Mouse (Mus musculus) forebrain, embryonic 16.5 days (tissue): Measurements from ENCODE around the gene Jam3. TPM values are rescaled to one million over a fixed set of nuclear protein-coding genes. Genes with fewer than 3 reads are reported as not detected.

ENCODE experiments used
- ATAC-seq: fragments of 200-750 bp; cut with Nextera tagmentation; 2 replicates; pipeline ENCODE4 v1.8.0; 2017; ENCODE audit warnings: mild to moderate bottlenecking, moderate library complexity
- H3K27ac ChIP-seq: fragments of 300-500 bp; sonication (generic); 2 replicates; pipeline ENCODE4 v1.5.1; 2014; ENCODE audit warnings: low read length, control low read depth
- H3K27me3 ChIP-seq: fragments of 300-500 bp; sonication (generic); replicated peaks from 2 replicates; pipeline ENCODE4 v1.6.1; 2014; ENCODE audit warnings: low read length; ENCODE audit not compliant: control insufficient read depth, insufficient read depth
- H3K36me3 ChIP-seq: fragments of 300-500 bp; sonication (generic); 2 replicates; pipeline ENCODE4 v1.6.1; 2014; ENCODE audit not compliant: control insufficient read depth, insufficient read depth
- H3K4me1 ChIP-seq: fragments of 300-500 bp; sonication (generic); replicated peaks from 2 replicates; pipeline ENCODE4 v1.6.1; 2014; ENCODE audit warnings: low read length; ENCODE audit not compliant: control insufficient read depth, insufficient read depth
- H3K4me2 ChIP-seq: fragments of 300-500 bp; sonication (generic); 2 replicates; pipeline ENCODE4 v1.6.1; 2014; ENCODE audit warnings: mild to moderate bottlenecking, low read length, control low read depth
- H3K4me3 ChIP-seq: fragments of 300-500 bp; sonication (generic); replicated peaks from 2 replicates; pipeline ENCODE4 v1.5.1; 2014; ENCODE audit warnings: mild to moderate bottlenecking, low read length, control low read depth
- H3K9ac ChIP-seq: fragments of 300-500 bp; sonication (generic); replicated peaks from 2 replicates; pipeline ENCODE4 v1.6.1; 2014; ENCODE audit warnings: low read depth, low read length, control low read depth
- H3K9me3 ChIP-seq: fragments of 300-500 bp; sonication (generic); 2 replicates; pipeline ENCODE4 v1.6.1; 2016; ENCODE audit warnings: low read length; ENCODE audit not compliant: control insufficient read depth
- WGBS: fragments of 180-500 bp; shearing (Covaris S2); extraction: QIAGEN DNeasy Blood & Tissue Kit; methylation state at CpG from one replicate; pipeline ENCODE4 v1.1.7; 2014; 5-methylcytosine and 5-hydroxymethylcytosine counted together
- polyA plus RNA-seq: library from polyadenylated mRNA; unstranded; fragments of >200 nt; fragmentation: Nextera tagmentation; extraction: Ambion mirVana; gene quantifications from 2 replicates; pipeline ENCODE4 v1.2.1, GENCODE M21; 2015

The Jam3 gene
- polyA plus RNA-seq, 1 experiment from 2014 or later, result 60.2 TPM

GRCm38 (mm10) chr9:27148631-27149471 is 6.4 kb downstream of the Jam3 start:
- peak; percentile 88 for ATAC-seq
- Histone ChIP-seq H3K4me1 (peaks cover 29% of the 10 kb centered on the region), H3K4me2 (peak overlapping the region; percentile 42), H3K36me3 (no peaks in the 10 kb centered on the region), H3K27ac (peak overlapping the region; percentile 48; the same call in 1 of the 2 replicates), H3K27me3 (no peaks in the 10 kb centered on the region), H3K4me3 (peak overlapping the region; percentile 16; the same call in 1 of the 2 replicates), H3K9me3 (peaks cover 2% of the 10 kb centered on the region; the same call in 1 of the 2 replicates), H3K9ac (peak overlapping the region; percentile 23; the same call in 1 of the 2 replicates)
- WGBS, result 6% methylated on average over 18 of the region's 18 CpGs

- Histone ChIP-seq H3K9me3 (peaks cover 2% of the 10 kb centered on the region; the same call in 1 of the 2 replicates), H3K36me3 (no peaks in the 10 kb centered on the region), H3K4me3 (no peak overlapping the region), H3K27ac (no peak overlapping the region), H3K9ac (no peak overlapping the region), H3K27me3 (no peaks in the 10 kb centered on the region), H3K4me2 (no peak overlapping the region), H3K4me1 (peaks cover 26% of the 10 kb centered on the region)
- 43% methylated on average over 8 of the region's 8 CpGs for WGBS
- ATAC-seq, result no peak
Observed at GRCm38 (mm10) chr9:27147946-27148345, 7.3 kb downstream of the Jam3 start.

GRCm38 (mm10) chr9:27146826-27147225 is 8.4 kb downstream of the Jam3 start:
- no peak overlapping the region for H3K4me2 ChIP-seq
- H3K9ac ChIP-seq, result no peak overlapping the region
- no peak overlapping the region for H3K27ac ChIP-seq
- no peak for ATAC-seq
- H3K4me1 ChIP-seq, result peaks cover 26% of the 10 kb centered on the region
- H3K4me3 ChIP-seq, result no peak overlapping the region
- 100% methylated on average over 2 of the region's 2 CpGs for WGBS
- H3K36me3 ChIP-seq, result peaks cover 1% of the 10 kb centered on the region; the same call in 1 of the 2 replicates
- H3K9me3 ChIP-seq, result peaks cover 2% of the 10 kb centered on the region; the same call in 1 of the 2 replicates
- H3K27me3 ChIP-seq, result no peaks in the 10 kb centered on the region

GRCm38 (mm10) chr9:27144996-27145395 is 10.2 kb downstream of the Jam3 start:
- Histone ChIP-seq H3K9me3 (peaks cover 2% of the 10 kb centered on the region; the same call in 1 of the 2 replicates), H3K4me3 (no peak overlapping the region), H3K27ac (no peak overlapping the region), H3K36me3 (peaks cover 3% of the 10 kb centered on the region; the same call in 1 of the 2 replicates), H3K4me1 (peaks cover 19% of the 10 kb centered on the region), H3K27me3 (no peaks in the 10 kb centered on the region), H3K9ac (no peak overlapping the region), H3K4me2 (no peak overlapping the region)
- no peak for ATAC-seq
- WGBS, result 77% methylated on average over 5 of the region's 5 CpGs

GRCm38 (mm10) chr9:27144271-27144840 is 10.9 kb downstream of the Jam3 start:
- Histone ChIP-seq H3K27ac (no peak overlapping the region), H3K4me1 (peaks cover 13% of the 10 kb centered on the region), H3K9ac (no peak overlapping the region), H3K4me2 (no peak overlapping the region), H3K9me3 (peaks cover 2% of the 10 kb centered on the region; the same call in 1 of the 2 replicates), H3K36me3 (peaks cover 3% of the 10 kb centered on the region; the same call in 1 of the 2 replicates), H3K4me3 (no peak overlapping the region), H3K27me3 (no peaks in the 10 kb centered on the region)
- 82% methylated on average over 4 of the region's 4 CpGs for WGBS
- no peak for ATAC-seq

- WGBS, result 96% methylated on average over 10 of the region's 10 CpGs
- no peak overlapping the region for H3K4me2 ChIP-seq
- peaks cover 3% of the 10 kb centered on the region; the same call in 1 of the 2 replicates for H3K36me3 ChIP-seq
- no peaks in the 10 kb centered on the region for H3K4me1 ChIP-seq
- no peak overlapping the region for H3K9ac ChIP-seq
- no peak for ATAC-seq
- no peak overlapping the region for H3K27ac ChIP-seq
- no peak overlapping the region for H3K4me3 ChIP-seq
- H3K9me3 ChIP-seq, result no peaks in the 10 kb centered on the region
- no peaks in the 10 kb centered on the region for H3K27me3 ChIP-seq
Observed at GRCm38 (mm10) chr9:27140432-27141065, 14.7 kb downstream of the Jam3 start.

- no peak for ATAC-seq
- H3K36me3 ChIP-seq, result peaks cover under 1% of the 10 kb centered on the region; the same call in 1 of the 2 replicates
- no peaks in the 10 kb centered on the region for H3K27me3 ChIP-seq
- no peak overlapping the region for H3K27ac ChIP-seq
- 90% methylated on average over 8 of the region's 8 CpGs for WGBS
- H3K4me2 ChIP-seq, result no peak overlapping the region
- no peak overlapping the region for H3K9ac ChIP-seq
- H3K4me3 ChIP-seq, result no peak overlapping the region
- no peaks in the 10 kb centered on the region for H3K9me3 ChIP-seq
- H3K4me1 ChIP-seq, result no peaks in the 10 kb centered on the region
Observed at GRCm38 (mm10) chr9:27136651-27137050, 18.6 kb downstream of the Jam3 start.

GRCm38 (mm10) chr9:27135372-27135771 is 19.8 kb downstream of the Jam3 start:
- no peak overlapping the region for H3K4me3 ChIP-seq
- H3K27me3 ChIP-seq, result no peaks in the 10 kb centered on the region
- WGBS, result 86% methylated on average over 7 of the region's 7 CpGs
- no peak for ATAC-seq
- no peak overlapping the region for H3K9ac ChIP-seq
- no peaks in the 10 kb centered on the region for H3K36me3 ChIP-seq
- no peaks in the 10 kb centered on the region for H3K4me1 ChIP-seq
- no peaks in the 10 kb centered on the region for H3K9me3 ChIP-seq
- no peak overlapping the region for H3K27ac ChIP-seq
- H3K4me2 ChIP-seq, result no peak overlapping the region

- Histone ChIP-seq H3K4me2 (no peak overlapping the region), H3K9ac (no peak overlapping the region), H3K27me3 (no peaks in the 10 kb centered on the region), H3K27ac (no peak overlapping the region), H3K36me3 (no peaks in the 10 kb centered on the region), H3K9me3 (no peaks in the 10 kb centered on the region), H3K4me1 (no peaks in the 10 kb centered on the region), H3K4me3 (no peak overlapping the region)
- no peak for ATAC-seq
- 84% methylated on average over 1 of the region's 1 CpGs for WGBS
Observed at GRCm38 (mm10) chr9:27134410-27134809, 20.8 kb downstream of the Jam3 start.
